Mouse (Mus musculus) ES-E14 (cell line): ENCODE results near the gene Muc13.

Experiments
- CHD2 ChIP-seq: IDR thresholded peaks from 2 replicates; pipeline ENCODE4 v1.6.1; 2014; ENCODE audit warnings: mild to moderate bottlenecking, low read depth, low read length, inconsistent platforms
- HCFC1 ChIP-seq: IDR thresholded peaks from 2 replicates; pipeline ENCODE4 v1.6.1; 2012; ENCODE audit warnings: low read length, inconsistent platforms, borderline replicate concordance; ENCODE audit not compliant: insufficient read depth
- ZC3H11A ChIP-seq: IDR thresholded peaks from 2 replicates; pipeline ENCODE4 v1.6.1; 2012; ENCODE audit warnings: low read depth, mild to moderate bottlenecking, inconsistent platforms, low read length, borderline replicate concordance

DNA sequence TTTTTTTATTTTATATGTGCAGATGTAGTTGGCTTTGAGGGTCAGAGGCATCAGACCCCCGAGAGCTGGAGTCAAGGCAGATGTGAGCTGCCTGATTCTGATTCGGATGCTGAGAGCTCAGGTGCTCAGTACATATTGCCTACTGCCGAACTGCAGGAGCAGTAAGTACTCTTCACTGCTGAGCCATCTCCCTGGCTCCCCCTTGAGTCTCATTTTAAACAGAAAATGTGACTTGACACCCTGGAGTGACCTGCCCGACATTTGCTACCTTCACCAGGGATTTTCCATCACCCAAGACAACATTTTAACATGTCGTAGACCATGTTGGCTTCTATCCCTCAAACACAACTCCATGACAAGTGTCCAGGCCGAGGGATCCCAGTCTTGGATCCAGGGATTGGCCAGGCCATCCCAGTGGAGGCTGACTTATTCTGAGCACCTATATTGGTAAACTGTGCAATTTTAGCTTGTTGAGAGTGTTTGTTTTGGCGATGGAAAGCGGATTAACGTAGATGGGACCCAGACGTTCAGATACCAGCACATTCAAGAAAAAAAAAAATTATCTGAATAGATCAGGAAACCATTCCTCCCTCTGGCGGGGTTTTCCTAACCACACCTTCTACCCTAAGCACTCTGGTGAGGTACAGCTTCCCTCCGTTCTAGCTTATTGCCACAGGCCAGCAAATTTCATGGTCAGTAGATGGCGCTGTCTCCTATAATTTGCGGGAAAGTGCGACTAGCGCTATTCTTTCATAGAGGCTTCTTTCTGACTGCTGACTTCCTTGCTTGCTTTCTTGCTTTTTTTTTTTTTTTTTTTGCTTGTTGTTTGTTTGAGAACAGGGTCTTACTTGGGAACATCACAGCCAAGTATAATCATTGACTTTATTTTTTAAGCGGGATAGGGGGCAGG is 26.7 kb downstream of the Muc13 start:
- TF ChIP-seq CHD2 = no peak
- no peak for TF ChIP-seq HCFC1
- TF ChIP-seq ZC3H11A = peak; percentile 83
